Mouse (Mus musculus) gastrocnemius, postnatal 25 days (tissue): ENCODE measurements around the gene 2900026A02Rik. TPM values are rescaled to one million over a fixed set of nuclear protein-coding genes. Genes with fewer than 3 reads are reported as not detected.

Experiments
- DNase-seq: peaks from one replicate; pipeline ENCODE4 v3.0.0; 2022
- long read RNA-seq, 2 experiments: library from polyadenylated mRNA; stranded (forward); transcript quantifications; one replicate each; pipeline ENCODE4 v2.0.0; 2021
- total RNA-seq, 2 experiments: library from RNA; stranded (reverse); gene quantifications; 1 replicate in 1 of 2; 2 replicates in 1 of 2; pipeline ENCODE4 v1.2.3; 2021

2900026A02Rik gene
- total RNA-seq, result 10 to 100 TPM; 25.7 to 28.0 TPM
- long read RNA-seq, experiment 1, full-length matches to known transcripts, result 3 of 17 reads
- long read RNA-seq, experiment 1, partial matches to known transcripts, result 2 of 17 reads
- long read RNA-seq, experiment 1, other reads (novel, unspliced or antisense), result 12 of 17 reads
- long read RNA-seq, experiment 2, full-length matches to known transcripts, result 7 of 14 reads
- long read RNA-seq, experiment 2, partial matches to known transcripts, result 0 of 14 reads
- long read RNA-seq, experiment 2, other reads (novel, unspliced or antisense), result 7 of 14 reads

GRCm38 (mm10) chr5:113221147-113221865 lies at the start of gene 2900026A02Rik:
Gene 2900026A02Rik (minus strand): TSS chr5:113221236.
- peak; percentile 70 for DNase-seq

DNA sequence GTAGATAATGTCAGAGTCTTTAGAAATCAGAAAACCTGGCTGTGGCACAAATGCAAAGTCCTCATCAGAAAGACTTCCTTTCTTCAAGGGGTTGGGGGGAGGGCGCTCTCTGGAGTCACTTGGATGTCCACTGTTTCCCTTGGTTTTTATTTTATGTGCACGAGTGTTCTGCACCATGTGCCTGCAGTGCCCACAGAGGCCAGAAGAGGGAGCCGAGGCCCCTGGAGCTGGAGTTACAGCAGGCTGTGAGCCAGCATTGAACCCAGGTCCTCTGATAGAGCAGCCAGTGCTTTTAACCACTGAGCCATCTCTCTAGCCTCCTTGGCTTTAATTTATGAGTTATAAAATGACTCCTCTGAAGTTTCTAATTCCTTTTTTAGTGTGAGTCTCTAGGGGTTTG lies 49.0 kb upstream of the 2900026A02Rik start:
- DNase-seq, result no peak

GRCm38 (mm10) chr5:113268246-113268645 lies 47.2 kb upstream of the 2900026A02Rik start:
- no peak for DNase-seq

- no peak for DNase-seq
Measured at GRCm38 (mm10) chr5:113265637-113266036, 44.6 kb upstream of the 2900026A02Rik start.

GRCm38 (mm10) chr5:113250806-113251205 lies 29.8 kb upstream of the 2900026A02Rik start:
- DNase-seq, result no peak

DNA sequence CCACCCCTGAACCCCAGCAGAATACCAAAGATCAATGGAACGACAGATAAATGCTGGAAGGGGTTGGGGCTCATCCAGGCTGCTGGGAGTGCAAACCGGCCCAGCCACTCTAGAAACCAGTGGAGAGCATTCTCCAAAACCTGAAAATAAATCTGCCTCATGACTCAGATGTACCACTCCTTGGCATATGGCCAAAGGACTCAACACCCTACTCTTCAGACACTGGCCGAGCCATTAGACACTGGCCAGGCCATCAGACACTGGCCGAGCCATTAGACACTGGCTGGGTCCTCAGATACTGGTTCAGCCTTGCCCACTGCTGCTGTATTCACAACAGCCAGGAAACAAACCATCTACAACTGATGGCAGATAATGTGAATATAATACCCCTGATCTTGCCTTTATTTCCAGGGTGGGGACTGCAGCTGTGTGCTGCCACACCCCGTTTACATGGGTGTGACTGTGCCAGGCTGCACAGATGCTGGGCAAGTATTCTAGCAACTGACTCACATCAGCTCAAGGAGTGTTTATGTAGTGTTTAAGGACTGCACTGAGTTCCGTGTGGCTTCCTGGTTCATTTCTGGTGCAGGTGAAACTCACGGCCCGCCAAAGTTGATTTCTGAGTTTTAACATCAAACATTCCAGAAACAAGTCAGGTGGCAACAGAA lies 28.4 kb upstream of the 2900026A02Rik start:
- DNase-seq, result no peak

- DNase-seq, result no peak
Measured at GRCm38 (mm10) chr5:113230196-113230595, 9.2 kb upstream of the 2900026A02Rik start.

DNA sequence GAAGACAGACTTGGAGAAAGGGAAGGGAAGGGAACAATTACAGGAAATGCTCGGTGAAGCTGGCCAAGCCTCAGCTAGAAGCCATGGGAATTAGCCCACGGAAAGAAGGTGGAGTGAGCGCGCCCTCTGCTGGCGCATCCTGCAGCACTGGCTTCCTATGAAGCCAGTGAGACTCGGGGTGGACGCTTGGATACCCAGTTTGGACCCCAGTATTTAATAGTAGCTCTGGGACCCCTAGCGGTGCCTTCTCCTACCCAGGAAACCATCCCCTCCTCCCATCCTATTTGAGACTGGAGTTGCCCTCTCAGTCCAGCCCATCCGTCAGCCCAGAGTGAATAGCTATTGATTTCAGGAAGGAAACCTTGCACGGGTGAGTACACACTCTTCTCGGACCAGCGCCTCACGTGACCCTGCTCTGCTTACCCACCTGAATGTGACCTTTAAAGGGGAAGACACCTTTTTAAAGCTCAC lies 5.6 kb upstream of the 2900026A02Rik start, which contains the start of gene Tmem211:
Gene Tmem211 (plus strand): TSS at position 278 of the 471 bp plus-strand sequence.
- DNase-seq, result peak; percentile 72

- no peak for DNase-seq
Measured at GRCm38 (mm10) chr5:113225686-113226435, 4.8 kb upstream of the 2900026A02Rik start.

- no peak for DNase-seq
Measured at GRCm38 (mm10) chr5:113225271-113225670, 4.2 kb upstream of the 2900026A02Rik start.

- peak; percentile 32 for DNase-seq
Measured at GRCm38 (mm10) chr5:113223888-113224287, 2.9 kb upstream of the 2900026A02Rik start.

DNA sequence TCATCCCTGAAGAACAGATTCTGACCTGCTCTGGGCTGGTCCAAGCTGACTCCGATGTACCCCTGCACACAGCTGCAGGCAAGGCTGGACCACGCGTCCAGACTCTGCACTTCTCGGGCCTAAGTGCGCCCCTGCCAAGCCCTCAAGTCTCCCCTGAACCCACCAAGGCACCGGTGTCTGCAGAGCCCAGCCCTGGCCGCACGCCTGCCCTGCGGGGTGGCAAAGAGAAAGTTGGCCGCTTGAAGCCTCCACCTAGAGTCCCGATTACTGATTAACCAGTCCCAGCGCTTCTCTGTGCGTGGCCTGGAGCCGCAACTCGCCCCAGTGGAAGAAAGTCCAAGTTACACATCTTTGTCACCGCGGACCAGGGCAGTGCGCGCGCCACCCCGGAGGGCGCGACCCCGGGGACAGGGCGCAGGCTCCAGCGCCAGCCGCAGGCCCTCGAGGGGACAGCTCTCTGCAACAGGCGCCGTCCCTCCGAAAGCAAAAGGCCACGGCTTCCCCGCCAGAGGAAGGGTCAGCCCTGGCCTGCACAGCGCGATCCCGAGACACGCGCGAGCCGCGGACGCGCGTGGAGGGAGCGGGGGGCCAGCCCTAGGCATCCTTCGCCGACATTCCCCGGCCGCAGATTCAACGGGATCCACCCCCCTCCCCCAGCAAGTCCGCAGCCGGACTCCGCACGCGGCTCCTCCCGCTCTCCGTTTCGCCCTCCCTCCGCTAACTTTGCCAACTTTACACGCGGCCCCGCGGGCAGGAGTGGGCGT lies 471 bp downstream of the 2900026A02Rik start:
- DNase-seq, result peak; percentile 55

DNA sequence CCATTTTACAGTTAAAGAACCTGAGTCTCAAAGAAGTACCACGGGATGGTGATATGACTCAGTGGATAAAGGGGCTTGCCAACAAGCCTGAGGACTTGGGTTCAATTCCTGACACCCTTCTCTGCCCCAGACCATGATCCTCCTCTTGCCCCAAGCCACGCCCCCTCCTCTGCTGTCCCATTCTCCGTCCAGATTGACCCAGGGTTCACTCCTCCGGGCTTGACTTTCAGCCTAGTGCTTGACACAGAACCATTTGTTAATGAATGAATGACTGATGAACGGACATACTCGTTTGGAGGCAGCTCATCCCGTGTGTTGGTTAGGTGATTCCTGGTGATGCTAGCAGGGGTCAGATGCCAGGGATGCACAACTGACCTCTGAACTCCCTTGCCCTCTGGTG lies 1.2 kb downstream of the 2900026A02Rik start:
- no peak for DNase-seq

DNA sequence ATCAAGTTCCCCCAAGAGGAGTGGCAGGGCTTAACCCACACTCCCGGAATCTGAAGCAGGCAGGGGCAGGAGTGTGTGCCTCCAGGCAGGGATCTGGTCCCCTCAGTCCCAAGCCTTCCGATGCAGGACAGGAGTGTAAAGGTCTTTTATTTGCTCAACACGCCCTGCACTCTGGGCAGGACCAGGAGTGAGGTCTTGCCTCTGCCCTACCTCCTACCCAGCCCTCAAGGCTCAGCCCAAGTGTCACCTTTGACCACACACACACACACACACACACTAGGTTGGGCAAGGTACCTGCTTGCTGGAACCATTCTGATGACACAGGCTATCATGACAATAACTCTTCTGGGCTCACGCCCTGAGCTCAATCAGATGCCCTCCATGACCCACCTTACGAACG lies 1.6 kb downstream of the 2900026A02Rik start:
- no peak for DNase-seq

DNA sequence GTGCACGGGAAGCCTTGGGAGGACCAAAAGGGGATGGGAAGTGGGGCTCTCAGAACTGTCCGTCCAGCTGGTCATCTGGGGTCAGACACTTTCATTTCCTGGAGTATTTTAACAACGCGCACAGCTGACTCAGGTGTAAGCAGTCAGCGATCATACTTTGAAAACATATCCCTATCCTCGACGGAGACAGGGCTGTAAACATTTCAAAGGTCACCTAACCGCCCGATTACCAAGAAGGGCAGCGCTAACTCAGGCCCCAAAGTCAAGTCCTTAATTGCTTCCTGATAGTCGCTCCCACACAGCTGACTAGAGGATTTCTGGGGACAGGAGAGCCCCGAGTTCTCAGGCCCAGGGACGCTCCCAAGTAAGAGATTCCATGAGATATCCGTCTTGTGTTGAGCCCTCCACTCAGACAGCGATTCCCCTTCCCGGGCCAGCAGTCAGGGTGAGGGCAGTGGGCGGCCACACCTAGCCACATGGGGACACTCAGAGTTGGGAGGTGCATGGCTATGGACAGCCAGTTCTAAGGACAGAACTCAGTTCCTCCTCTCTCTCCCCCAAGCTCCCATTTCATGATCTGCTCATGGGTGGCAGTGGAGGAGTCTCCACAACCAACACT lies 2.3 kb downstream of the 2900026A02Rik start:
- peak; percentile 27 for DNase-seq

DNA sequence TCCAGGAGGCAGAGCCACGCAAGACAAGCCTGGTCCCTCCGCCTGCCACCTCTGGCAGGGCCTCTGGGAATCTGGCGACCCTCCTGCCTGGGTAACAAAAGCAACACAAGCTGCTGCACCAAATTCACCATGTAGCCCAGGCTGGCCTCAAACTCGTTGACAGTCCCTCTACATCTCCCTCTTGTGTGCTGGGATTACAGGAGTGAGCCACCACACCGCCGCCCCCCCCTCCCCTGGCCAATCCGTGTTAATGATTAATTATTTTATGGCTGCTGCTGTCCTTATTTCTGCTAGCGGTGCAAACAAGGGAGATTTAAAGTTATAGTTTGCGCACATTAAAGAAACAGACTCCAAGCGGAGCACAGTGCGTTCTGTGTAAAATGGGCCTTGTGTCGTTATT lies 4.0 kb downstream of the 2900026A02Rik start:
- no peak for DNase-seq

DNA sequence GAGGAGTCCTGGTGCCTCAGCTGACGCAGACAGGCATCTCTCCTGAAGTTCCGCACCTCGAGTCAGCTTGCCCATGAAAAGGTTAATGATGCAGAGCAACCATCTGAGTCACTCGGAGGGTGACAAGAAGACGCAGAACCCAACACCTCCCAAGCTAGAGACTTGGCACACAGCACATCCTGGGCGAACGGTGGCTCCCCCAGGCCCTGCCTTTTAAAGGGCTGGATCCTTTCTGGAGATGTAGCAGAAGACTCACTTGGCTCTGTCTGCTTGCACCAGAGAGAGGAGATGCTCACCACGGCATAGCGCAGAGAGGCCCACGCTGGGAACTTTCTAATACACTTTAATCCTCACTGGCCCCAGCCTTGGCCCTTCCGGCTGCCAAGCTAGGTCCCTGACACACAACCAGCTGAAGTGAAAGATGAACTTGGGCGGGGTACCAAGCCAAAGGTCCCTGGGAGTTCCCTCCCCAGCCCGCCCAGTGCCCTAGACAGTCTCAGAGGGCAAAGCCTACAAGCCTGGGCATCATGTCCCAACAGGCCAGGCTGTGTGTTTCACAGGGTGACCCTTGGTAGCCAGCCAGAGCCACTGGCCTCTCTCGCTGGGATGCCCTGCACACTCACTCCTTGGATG lies 4.6 kb downstream of the 2900026A02Rik start:
- DNase-seq, result peak; percentile 35

GRCm38 (mm10) chr5:113215610-113216011 lies 5.4 kb downstream of the 2900026A02Rik start:
- peak; percentile 50 for DNase-seq

GRCm38 (mm10) chr5:113214455-113214854 lies 6.6 kb downstream of the 2900026A02Rik start:
- DNase-seq, result peak; percentile 46

DNA sequence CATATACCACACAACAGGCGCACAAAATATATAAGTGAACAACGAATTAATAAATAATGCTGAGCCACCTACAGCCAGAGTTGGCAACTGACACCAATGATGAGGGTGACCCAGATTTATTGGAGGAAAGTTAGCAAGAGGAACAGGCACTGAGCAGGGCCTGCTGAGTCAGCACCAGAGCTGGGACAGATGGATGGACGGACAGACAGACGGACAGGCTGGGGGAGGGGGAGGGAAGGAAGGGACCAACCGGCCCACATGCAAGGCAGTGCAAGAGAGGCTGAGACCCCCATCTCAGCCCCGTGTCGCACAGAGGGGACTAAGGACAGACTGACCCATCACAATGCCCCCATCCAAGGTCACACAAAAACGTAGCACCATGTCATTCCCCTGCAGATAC lies 7.0 kb downstream of the 2900026A02Rik start:
- DNase-seq, result no peak
